Mouse (Mus musculus) frontal cortex, adult 2 months (tissue): ENCODE data around the gene Cachd1. TPM values are rescaled to one million over a fixed set of nuclear protein-coding genes. Genes with fewer than 3 reads are reported as not detected.
A peak's percentile ranks its signal among the peaks of the same experiment; 100 is the strongest.

Experiments
- DNase-seq, 2 experiments: peaks; one replicate each; pipeline ENCODE4 v3.0.0; 2022; ENCODE audit warnings: low spot score in 1 of 2; ENCODE audit errors: extremely low spot score in 1 of 2
- polyA plus RNA-seq: library from polyadenylated mRNA; depleted of rRNA; stranded (reverse); fragments of >200 nt; gene quantifications from 2 replicates; pipeline ENCODE4 v1.2.3, GENCODE M21; 2012; rRNA removed

The Cachd1 gene
- 18.1 and 23.9 TPM in 2 replicates for polyA plus RNA-seq

- peak in 1 of 2 experiments; percentile 67 for DNase-seq
Measured at GRCm38 (mm10) chr4:100776043-100776870, at the start of gene Cachd1. Cachd1 (plus strand) TSS chr4:100776675.

- DNase-seq, result peak in 1 of 2 experiments; percentile 29
Measured at GRCm38 (mm10) chr4:100728896-100729479, 47.5 kb upstream of the Cachd1 start.

- no peak for DNase-seq
Measured at GRCm38 (mm10) chr4:100735098-100735935, 41.2 kb upstream of the Cachd1 start.

- no peak for DNase-seq
Measured at GRCm38 (mm10) chr4:100735936-100736349, 40.5 kb upstream of the Cachd1 start.

- DNase-seq, result no peak
Measured at GRCm38 (mm10) chr4:100743615-100744014, 32.9 kb upstream of the Cachd1 start.

GRCm38 (mm10) chr4:100752278-100752677, 24.2 kb upstream of the Cachd1 start:
- DNase-seq, result no peak

- no peak for DNase-seq
Measured at GRCm38 (mm10) chr4:100755632-100756031, 20.8 kb upstream of the Cachd1 start.

GRCm38 (mm10) chr4:100756499-100756898, 20.0 kb upstream of the Cachd1 start:
- no peak for DNase-seq

GRCm38 (mm10) chr4:100758265-100758898, 18.1 kb upstream of the Cachd1 start:
- DNase-seq, result no peak

GRCm38 (mm10) chr4:100759603-100760002, 16.9 kb upstream of the Cachd1 start:
- no peak for DNase-seq

GRCm38 (mm10) chr4:100760416-100760815, 16.1 kb upstream of the Cachd1 start:
- no peak for DNase-seq

GRCm38 (mm10) chr4:100768606-100769005, 7.9 kb upstream of the Cachd1 start:
- no peak for DNase-seq

GRCm38 (mm10) chr4:100776871-100777375, 448 bp downstream of the Cachd1 start:
- peak in 1 of 2 experiments; percentile 3 for DNase-seq

- DNase-seq, result peak in 1 of 2 experiments; percentile 16
Measured at GRCm38 (mm10) chr4:100777376-100778041, 1.0 kb downstream of the Cachd1 start.

- DNase-seq, result no peak
Measured at GRCm38 (mm10) chr4:100778082-100778481, 1.6 kb downstream of the Cachd1 start.

GRCm38 (mm10) chr4:100779023-100779422, 2.5 kb downstream of the Cachd1 start:
- no peak for DNase-seq

GRCm38 (mm10) chr4:100779695-100780094, 3.2 kb downstream of the Cachd1 start:
- no peak for DNase-seq

- DNase-seq, result no peak
Measured at GRCm38 (mm10) chr4:100780911-100781310, 4.4 kb downstream of the Cachd1 start.

GRCm38 (mm10) chr4:100782348-100782747, 5.9 kb downstream of the Cachd1 start:
- DNase-seq, result no peak

- no peak for DNase-seq
Measured at GRCm38 (mm10) chr4:100782891-100783290, 6.4 kb downstream of the Cachd1 start.
